Mouse (Mus musculus): ENCODE measurements at regions not wholly inside any gene's neighbourhood (a gene's known extent, or its start where the extent isn't known, plus 50 kb on each side); places are given as distances from the start of the nearest gene placed in this dataset.

- H3K79me2 ChIP-seq (ENCODE audit: control insufficient read depth, insufficient read depth): no peaks in the 10 kb centered on the region
- H3K4me2 ChIP-seq (ENCODE audit: low read depth): no peak overlapping the region
- TF ChIP-seq MYOG (IDR thresholded peaks at IDR 0.05; ENCODE audit: control insufficient read depth in 1 of 3, insufficient read depth in 1 of 3, insufficient read length in 2 of 3, low read depth in 2 of 3) (no peak), REST (IDR thresholded peaks at IDR 0.05; ENCODE audit: insufficient read depth, insufficient read length) (no peak), MYOD1 (IDR thresholded peaks at IDR 0.05; ENCODE audit: control insufficient read depth in 1 of 3, insufficient read length in 2 of 3, low read depth in 2 of 3) (no peak), USF1 (IDR thresholded peaks at IDR 0.05; ENCODE audit: low read depth) (no peak), POLR2AphosphoS2 (IDR thresholded peaks at IDR 0.05; ENCODE audit: insufficient read length, low read depth) (no peak), POLR2A (IDR thresholded peaks at IDR 0.05; ENCODE audit: insufficient read length, low read depth) (no peak), CEBPB (IDR thresholded peaks at IDR 0.05; ENCODE audit: insufficient read depth, poor library complexity, severe bottlenecking) (no peak), SRF (IDR thresholded peaks at IDR 0.05; ENCODE audit: control insufficient read depth, insufficient read length, low read depth) (no peak), E2F4 (IDR thresholded peaks at IDR 0.05; ENCODE audit: insufficient read depth) (no peak), TCF3 (IDR thresholded peaks at IDR 0.05; ENCODE audit: insufficient read length, low read depth) (no peak), MAX (IDR thresholded peaks at IDR 0.05; ENCODE audit: low read depth) (no peak), TCF12 (IDR thresholded peaks at IDR 0.05; ENCODE audit: insufficient read depth, poor library complexity, severe bottlenecking) (no peak)
- no peak overlapping the region for H3ac ChIP-seq (ENCODE audit: control insufficient read depth, insufficient read length)
- no peak overlapping the region for H3K4me3 ChIP-seq
- H3K27me3 ChIP-seq (ENCODE audit: control insufficient read depth, insufficient read depth, insufficient read length): no peaks in the 10 kb centered on the region
- H3K36me3 ChIP-seq (ENCODE audit: control insufficient read depth, insufficient read depth): no peaks in the 10 kb centered on the region
Measured at GRCm38 (mm10) chr2:50373626-50374025, 77.0 kb upstream of the Mmadhc start.

GRCm38 (mm10) chr2:50373006-50373405, 76.4 kb upstream of the Mmadhc start:
- no peak overlapping the region for H3K4me3 ChIP-seq
- no peak overlapping the region for H3K4me2 ChIP-seq (ENCODE audit: low read depth)
- H3K27me3 ChIP-seq (ENCODE audit: control insufficient read depth, insufficient read depth, insufficient read length): no peaks in the 10 kb centered on the region
- TF ChIP-seq TCF3 (IDR thresholded peaks at IDR 0.05; ENCODE audit: insufficient read length, low read depth) (no peak), USF1 (IDR thresholded peaks at IDR 0.05; ENCODE audit: low read depth) (no peak), CEBPB (IDR thresholded peaks at IDR 0.05; ENCODE audit: insufficient read depth, poor library complexity, severe bottlenecking) (no peak), POLR2AphosphoS2 (IDR thresholded peaks at IDR 0.05; ENCODE audit: insufficient read length, low read depth) (no peak), POLR2A (IDR thresholded peaks at IDR 0.05; ENCODE audit: insufficient read length, low read depth) (no peak), MYOG (IDR thresholded peaks at IDR 0.05; ENCODE audit: control insufficient read depth in 1 of 3, insufficient read depth in 1 of 3, insufficient read length in 2 of 3, low read depth in 2 of 3) (no peak), REST (IDR thresholded peaks at IDR 0.05; ENCODE audit: insufficient read depth, insufficient read length) (no peak), MAX (IDR thresholded peaks at IDR 0.05; ENCODE audit: low read depth) (no peak)
- no peaks in the 10 kb centered on the region for H3K79me2 ChIP-seq (ENCODE audit: control insufficient read depth, insufficient read depth)
- H3K36me3 ChIP-seq (ENCODE audit: control insufficient read depth, insufficient read depth): no peaks in the 10 kb centered on the region
- H3ac ChIP-seq (ENCODE audit: control insufficient read depth, insufficient read length): no peak overlapping the region

- H3K36me3 ChIP-seq (ENCODE audit: control insufficient read depth, insufficient read depth): no peaks in the 10 kb centered on the region
- TF ChIP-seq MAX (IDR thresholded peaks at IDR 0.05; ENCODE audit: low read depth) (no peak), E2F4 (IDR thresholded peaks at IDR 0.05; ENCODE audit: insufficient read depth) (no peak), SRF (IDR thresholded peaks at IDR 0.05; ENCODE audit: control insufficient read depth, insufficient read length, low read depth) (no peak), REST (IDR thresholded peaks at IDR 0.05; ENCODE audit: insufficient read depth, insufficient read length) (no peak), POLR2A (IDR thresholded peaks at IDR 0.05; ENCODE audit: insufficient read length, low read depth) (no peak), USF1 (IDR thresholded peaks at IDR 0.05; ENCODE audit: low read depth) (no peak), POLR2AphosphoS2 (IDR thresholded peaks at IDR 0.05; ENCODE audit: insufficient read length, low read depth) (no peak), TCF3 (IDR thresholded peaks at IDR 0.05; ENCODE audit: insufficient read length, low read depth) (no peak), MYOD1 (IDR thresholded peaks at IDR 0.05; ENCODE audit: control insufficient read depth in 1 of 3, insufficient read length in 2 of 3, low read depth in 2 of 3) (no peak), CEBPB (IDR thresholded peaks at IDR 0.05; ENCODE audit: insufficient read depth, poor library complexity, severe bottlenecking) (no peak), MYOG (IDR thresholded peaks at IDR 0.05; ENCODE audit: control insufficient read depth in 1 of 3, insufficient read depth in 1 of 3, insufficient read length in 2 of 3, low read depth in 2 of 3) (no peak), TCF12 (IDR thresholded peaks at IDR 0.05; ENCODE audit: insufficient read depth, poor library complexity, severe bottlenecking) (no peak)
- no peak overlapping the region for H3K4me3 ChIP-seq
- no peaks in the 10 kb centered on the region for H3K27me3 ChIP-seq (ENCODE audit: control insufficient read depth, insufficient read depth, insufficient read length)
- H3ac ChIP-seq (ENCODE audit: control insufficient read depth, insufficient read length): no peak overlapping the region
- no peak overlapping the region for H3K4me2 ChIP-seq (ENCODE audit: low read depth)
- H3K79me2 ChIP-seq (ENCODE audit: control insufficient read depth, insufficient read depth): no peaks in the 10 kb centered on the region
Measured at GRCm38 (mm10) chr2:50368831-50369230, 72.2 kb upstream of the Mmadhc start.

DNA sequence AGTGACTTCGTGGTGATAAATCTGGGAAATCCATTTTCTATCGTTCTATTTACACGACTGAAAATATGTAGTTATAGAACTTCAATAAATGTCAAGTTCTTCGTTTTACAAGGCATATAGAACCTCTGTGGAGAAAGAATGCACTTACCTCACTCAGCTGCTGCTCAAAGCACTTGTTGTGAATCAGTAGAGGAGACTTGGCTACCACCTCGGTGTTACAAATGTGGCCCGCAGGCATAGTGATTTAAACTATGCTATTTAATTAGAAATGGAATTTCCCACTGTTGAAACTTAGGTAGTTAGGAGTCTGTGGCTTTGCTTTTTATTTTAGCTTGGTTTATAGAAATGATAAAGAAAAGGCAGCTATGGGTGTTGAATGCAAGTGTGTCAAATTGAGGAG, 71.8 kb upstream of the Mmadhc start:
- Histone ChIP-seq H3ac (ENCODE audit: control insufficient read depth, insufficient read length) (no peak overlapping the region), H3K79me2 (ENCODE audit: control insufficient read depth, insufficient read depth) (no peaks in the 10 kb centered on the region), H3K36me3 (ENCODE audit: control insufficient read depth, insufficient read depth) (no peaks in the 10 kb centered on the region), H3K27me3 (ENCODE audit: control insufficient read depth, insufficient read depth, insufficient read length) (no peaks in the 10 kb centered on the region), H3K4me3 (no peak overlapping the region), H3K4me2 (ENCODE audit: low read depth) (no peak overlapping the region)
- TF ChIP-seq MAX (IDR thresholded peaks at IDR 0.05; ENCODE audit: low read depth) (no peak), E2F4 (IDR thresholded peaks at IDR 0.05; ENCODE audit: insufficient read depth) (no peak), CEBPB (IDR thresholded peaks at IDR 0.05; ENCODE audit: insufficient read depth, poor library complexity, severe bottlenecking) (no peak), POLR2A (IDR thresholded peaks at IDR 0.05; ENCODE audit: insufficient read length, low read depth) (no peak), REST (IDR thresholded peaks at IDR 0.05; ENCODE audit: insufficient read depth, insufficient read length) (no peak), MYOD1 (IDR thresholded peaks at IDR 0.05; ENCODE audit: control insufficient read depth in 1 of 3, insufficient read length in 2 of 3, low read depth in 2 of 3) (no peak), TCF3 (IDR thresholded peaks at IDR 0.05; ENCODE audit: insufficient read length, low read depth) (no peak), MYOG (IDR thresholded peaks at IDR 0.05; ENCODE audit: control insufficient read depth in 1 of 3, insufficient read depth in 1 of 3, insufficient read length in 2 of 3, low read depth in 2 of 3) (no peak), USF1 (IDR thresholded peaks at IDR 0.05; ENCODE audit: low read depth) (no peak), SRF (IDR thresholded peaks at IDR 0.05; ENCODE audit: control insufficient read depth, insufficient read length, low read depth) (no peak), POLR2AphosphoS2 (IDR thresholded peaks at IDR 0.05; ENCODE audit: insufficient read length, low read depth) (no peak), TCF12 (IDR thresholded peaks at IDR 0.05; ENCODE audit: insufficient read depth, poor library complexity, severe bottlenecking) (no peak)

Data from myocyte (in vitro differentiated cells).